Mouse (Mus musculus) neural tube, embryonic 11.5 days (tissue): ENCODE results near the gene Mlec. TPM values are rescaled to one million over a fixed set of nuclear protein-coding genes. Genes with fewer than 3 reads are reported as not detected.
"Not testable (repeated sequence)": the region's sequence is repeated elsewhere in the genome, so short reads cannot be mapped to it uniquely, and the experiment has no call there.

Experiments
- ATAC-seq: fragments of 200-750 bp; cut with Nextera tagmentation; 2 replicates; pipeline ENCODE4 v1.8.0; 2017; ENCODE audit warnings: moderate number of reproducible peaks, mild to moderate bottlenecking, moderate TSS enrichment, moderate library complexity; ENCODE audit not compliant: insufficient read depth, low FRiP score, low TSS enrichment
- DNase-seq: peaks from one replicate; pipeline ENCODE4 v3.0.0-alpha.2; 2015; ENCODE audit warnings: low spot score
- H3K27ac ChIP-seq: fragments of 300-500 bp; sonication (generic); 2 replicates; pipeline ENCODE4 v1.5.1; 2014; ENCODE audit warnings: low read depth, mild to moderate bottlenecking, low read length
- H3K27me3 ChIP-seq: fragments of 300-500 bp; sonication (generic); 2 replicates; pipeline ENCODE4 v1.6.1; 2014; ENCODE audit warnings: mild to moderate bottlenecking, low read length, mixed read lengths; ENCODE audit not compliant: control insufficient read depth, insufficient read depth
- H3K36me3 ChIP-seq: fragments of 300-500 bp; sonication (generic); 2 replicates; pipeline ENCODE4 v1.6.1; 2014; ENCODE audit warnings: mild to moderate bottlenecking, low read length, moderate library complexity, mixed read lengths; ENCODE audit not compliant: control insufficient read depth, insufficient read depth
- H3K4me1 ChIP-seq: fragments of 300-500 bp; sonication (generic); 2 replicates; pipeline ENCODE4 v1.6.1; 2014; ENCODE audit warnings: low read length, mixed read lengths; ENCODE audit not compliant: control insufficient read depth, insufficient read depth
- H3K4me2 ChIP-seq: fragments of 300-500 bp; sonication (generic); 2 replicates; pipeline ENCODE4 v1.6.1; 2014; ENCODE audit warnings: low read depth, mild to moderate bottlenecking, moderate library complexity
- H3K4me3 ChIP-seq: fragments of 300-500 bp; sonication (generic); 2 replicates; pipeline ENCODE4 v1.5.1; 2014; ENCODE audit warnings: low read depth, low read length
- H3K9ac ChIP-seq: fragments of 300-500 bp; sonication (generic); 2 replicates; pipeline ENCODE4 v1.6.1; 2014; ENCODE audit warnings: mild to moderate bottlenecking, low read length
- H3K9me3 ChIP-seq: fragments of 300-500 bp; sonication (generic); 2 replicates; pipeline ENCODE4 v1.6.1; 2016; ENCODE audit warnings: low read length; ENCODE audit not compliant: control insufficient read depth
- WGBS: fragments of 180-500 bp; shearing (Covaris S2); extraction: QIAGEN DNeasy Blood & Tissue Kit; methylation state at CpG from one replicate; pipeline ENCODE4 v1.1.7; 2014; 5-methylcytosine and 5-hydroxymethylcytosine counted together
- polyA plus RNA-seq: library from polyadenylated mRNA; unstranded; fragments of >200 nt; fragmentation: Nextera tagmentation; extraction: Ambion mirVana; gene quantifications from 2 replicates; pipeline ENCODE4 v1.2.1, GENCODE M21; 2014

The Mlec gene
- polyA plus RNA-seq, 1 experiment from 2014 or later, result 56.9 TPM

DNA sequence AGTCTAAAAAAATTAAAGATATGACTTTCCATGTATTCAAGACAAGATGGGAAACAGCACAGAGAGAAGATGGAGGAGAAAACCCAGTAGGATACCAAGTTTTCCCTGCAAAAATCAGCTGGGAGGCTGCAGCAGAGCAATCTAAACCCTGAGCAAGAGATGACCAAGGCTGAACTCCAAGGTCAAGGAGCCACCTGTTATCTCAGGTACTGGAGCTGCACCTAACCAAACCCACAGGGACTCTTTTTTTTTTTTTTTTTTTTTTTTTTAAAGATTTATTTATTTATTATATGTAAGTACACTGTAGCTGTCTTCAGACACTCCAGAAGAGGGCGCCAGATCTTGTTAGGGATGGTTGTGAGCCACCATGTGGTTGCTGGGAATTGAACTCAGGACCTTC lies 9.1 kb downstream of the Mlec start:
- H3K9ac ChIP-seq, DNase-seq, H3K27me3 ChIP-seq, H3K4me1 ChIP-seq, H3K9me3 ChIP-seq, H3K27ac ChIP-seq, H3K4me2 ChIP-seq, ATAC-seq, H3K4me3 ChIP-seq: not testable (repeated sequence)
- peaks cover 24% of the 10 kb centered on the region for H3K36me3 ChIP-seq
- WGBS, result no CpG with 5 or more reads among the region's 1 CpGs

- DNase-seq (no peak), ATAC-seq (no peak)
- Histone ChIP-seq H3K27ac (no peak overlapping the region), H3K4me2 (no peak overlapping the region), H3K36me3 (peaks cover 24% of the 10 kb centered on the region), H3K4me1 (0 out of 2 replicates have a peak, but pooled peaks cover 2% of the 10 kb centered on the region), H3K9ac (no peak overlapping the region), H3K27me3 (no peaks in the 10 kb centered on the region), H3K4me3 (no peak overlapping the region), H3K9me3 (no peaks in the 10 kb centered on the region; the same call in 1 of the 2 replicates)
- WGBS, result 90% methylated on average over 8 of the region's 8 CpGs
Measured at GRCm38 (mm10) chr5:115148378-115148777, 9.6 kb downstream of the Mlec start.

- Histone ChIP-seq H3K9me3 (no peaks in the 10 kb centered on the region; the same call in 1 of the 2 replicates), H3K9ac (no peak overlapping the region), H3K36me3 (peaks cover 24% of the 10 kb centered on the region), H3K27ac (no peak overlapping the region), H3K27me3 (no peaks in the 10 kb centered on the region), H3K4me2 (no peak overlapping the region), H3K4me3 (no peak overlapping the region), H3K4me1 (no peaks in the 10 kb centered on the region)
- ATAC-seq, result no peak
- DNase-seq, result no peak
- WGBS, result 87% methylated on average over 3 of the region's 3 CpGs
Measured at GRCm38 (mm10) chr5:115147388-115147787, 10.6 kb downstream of the Mlec start.

GRCm38 (mm10) chr5:115146747-115147130 lies 11.2 kb downstream of the Mlec start:
- no peak for ATAC-seq
- no peak for DNase-seq
- Histone ChIP-seq H3K4me2 (no peak overlapping the region), H3K9me3 (no peaks in the 10 kb centered on the region; the same call in 1 of the 2 replicates), H3K36me3 (peaks cover 24% of the 10 kb centered on the region), H3K27me3 (no peaks in the 10 kb centered on the region), H3K9ac (no peak overlapping the region), H3K4me3 (no peak overlapping the region), H3K27ac (no peak overlapping the region), H3K4me1 (no peaks in the 10 kb centered on the region)

GRCm38 (mm10) chr5:115145976-115146746 lies 11.8 kb downstream of the Mlec start:
- DNase-seq (no peak), ATAC-seq (no peak)
- Histone ChIP-seq H3K27me3 (no peaks in the 10 kb centered on the region), H3K4me3 (no peak overlapping the region), H3K36me3 (peaks cover 24% of the 10 kb centered on the region), H3K27ac (no peak overlapping the region), H3K9me3 (no peaks in the 10 kb centered on the region; the same call in 1 of the 2 replicates), H3K4me2 (no peak overlapping the region), H3K9ac (no peak overlapping the region), H3K4me1 (no peaks in the 10 kb centered on the region)
- WGBS, result 76% methylated on average over 6 of the region's 6 CpGs

DNA sequence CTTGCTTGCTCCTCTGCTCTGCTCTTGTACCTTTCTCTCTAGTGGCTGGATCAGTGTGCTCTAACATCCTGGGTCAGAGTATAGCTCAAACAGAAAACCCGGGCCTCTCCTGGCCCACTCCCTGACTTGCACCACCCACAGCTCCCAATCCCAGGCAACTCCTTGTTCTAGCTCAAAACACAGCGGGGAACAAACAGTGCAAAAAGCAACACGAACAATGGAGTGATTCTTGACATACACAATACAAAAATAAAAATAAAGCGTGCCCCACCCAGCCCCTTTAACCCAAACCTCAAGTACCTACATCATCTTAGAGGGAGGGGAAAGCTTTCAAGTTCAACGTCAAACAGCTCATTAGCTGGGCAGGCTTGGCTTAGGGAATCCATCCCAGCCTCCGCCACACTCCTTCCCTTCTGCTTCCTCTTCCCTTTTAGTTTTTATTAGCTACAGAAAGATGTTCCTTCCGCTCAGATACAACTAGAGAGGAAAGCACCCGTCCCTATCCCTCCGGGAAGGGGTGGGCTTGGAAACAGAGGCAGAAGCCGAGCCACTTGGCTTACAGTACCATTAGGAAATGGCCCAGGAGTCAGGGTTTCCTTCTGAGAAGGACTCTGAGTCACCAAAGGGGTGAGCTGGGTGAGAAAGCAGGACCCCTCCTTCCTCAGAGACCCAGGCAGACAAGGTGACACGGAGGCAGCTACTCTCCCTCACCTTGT lies 12.6 kb downstream of the Mlec start:
- no peak overlapping the region for H3K4me3 ChIP-seq
- no peak overlapping the region for H3K4me2 ChIP-seq
- ATAC-seq (no peak), DNase-seq (no peak)
- H3K9ac ChIP-seq, result no peak overlapping the region
- H3K27ac ChIP-seq, result no peak overlapping the region
- H3K4me1 ChIP-seq, result no peaks in the 10 kb centered on the region
- no peaks in the 10 kb centered on the region; the same call in 1 of the 2 replicates for H3K9me3 ChIP-seq
- H3K36me3 ChIP-seq, result peaks cover 24% of the 10 kb centered on the region
- H3K27me3 ChIP-seq, result no peaks in the 10 kb centered on the region
- WGBS, result 78% methylated on average over 11 of the region's 11 CpGs

GRCm38 (mm10) chr5:115144471-115144870 lies 13.5 kb downstream of the Mlec start:
- 76% methylated on average over 6 of the region's 6 CpGs for WGBS
- ATAC-seq (no peak), DNase-seq (no peak)
- Histone ChIP-seq H3K4me2 (no peak overlapping the region), H3K4me3 (no peak overlapping the region), H3K9ac (no peak overlapping the region), H3K27ac (no peak overlapping the region), H3K9me3 (no peaks in the 10 kb centered on the region; the same call in 1 of the 2 replicates), H3K27me3 (no peaks in the 10 kb centered on the region), H3K36me3 (peaks cover 15% of the 10 kb centered on the region), H3K4me1 (no peaks in the 10 kb centered on the region)

GRCm38 (mm10) chr5:115143552-115143951 lies 14.4 kb downstream of the Mlec start:
- Histone ChIP-seq H3K4me3 (no peak overlapping the region), H3K9ac (no peak overlapping the region), H3K36me3 (peaks cover 11% of the 10 kb centered on the region), H3K9me3 (no peaks in the 10 kb centered on the region), H3K4me2 (no peak overlapping the region), H3K4me1 (no peaks in the 10 kb centered on the region), H3K27ac (no peak overlapping the region), H3K27me3 (no peaks in the 10 kb centered on the region)
- 89% methylated on average over 10 of the region's 10 CpGs for WGBS
- DNase-seq (no peak), ATAC-seq (no peak)
